Mouse (Mus musculus) heart, adult 2 months (tissue): ENCODE measurements around the gene Frmd5.

Experiments used
- CTCF ChIP-seq: fragments of 200-600 bp; IDR thresholded peaks from 2 replicates; pipeline ENCODE4 v1.8.1; 2022; ENCODE audit warnings: antibody characterized with exemption, mild to moderate bottlenecking, moderate library complexity
- POLR2A ChIP-seq: fragments of 200-500 bp; IDR thresholded peaks from 2 replicates; pipeline ENCODE4 v1.6.1; 2011; ENCODE audit warnings: mild to moderate bottlenecking, low read depth, low read length, control low read depth; ENCODE audit not compliant: insufficient read depth

- TF ChIP-seq POLR2A: no peak
- TF ChIP-seq CTCF: no peak
Observed at GRCm38 (mm10) chr2:121676951-121677648, 129.8 kb downstream of the Frmd5 start.
